Mouse (Mus musculus) lung, embryonic 16.5 days (tissue): ENCODE results near the gene Hist1h4f. TPM values are rescaled to one million over a fixed set of nuclear protein-coding genes. Genes with fewer than 3 reads are reported as not detected.
A peak's percentile ranks its signal among the peaks of the same experiment; 100 is the strongest.
"Not testable (repeated sequence)": the region's sequence is repeated elsewhere in the genome, so short reads cannot be mapped to it uniquely, and the experiment has no call there.

Source experiments
- ATAC-seq: fragments of 200-750 bp; cut with Nextera tagmentation; 2 replicates; pipeline ENCODE4 v1.8.0; 2017; ENCODE audit warnings: low read depth, mild to moderate bottlenecking, moderate library complexity
- H3K27ac ChIP-seq: fragments of 300-500 bp; sonication (generic); 2 replicates; pipeline ENCODE4 v1.5.1; 2014; ENCODE audit warnings: mild to moderate bottlenecking, control low read depth, low read length
- H3K27me3 ChIP-seq: fragments of 300-500 bp; sonication (generic); 2 replicates; pipeline ENCODE4 v1.6.1; 2014; ENCODE audit warnings: low read depth, low read length, mixed read lengths; ENCODE audit not compliant: control insufficient read depth, insufficient read depth
- H3K36me3 ChIP-seq: fragments of 300-500 bp; sonication (generic); 2 replicates; pipeline ENCODE4 v1.6.1; 2014; ENCODE audit warnings: low read length; ENCODE audit not compliant: control insufficient read depth, insufficient read depth
- H3K4me1 ChIP-seq: fragments of 300-500 bp; sonication (generic); replicated peaks from 2 replicates; pipeline ENCODE4 v1.6.1; 2014; ENCODE audit warnings: low read length, mixed read lengths; ENCODE audit not compliant: control insufficient read depth, insufficient read depth
- H3K4me2 ChIP-seq: fragments of 300-500 bp; sonication (generic); 2 replicates; pipeline ENCODE4 v1.6.1; 2014; ENCODE audit warnings: low read depth, low read length, control low read depth
- H3K4me3 ChIP-seq: fragments of 300-500 bp; sonication (generic); 2 replicates; pipeline ENCODE4 v1.5.1; 2014; ENCODE audit warnings: mild to moderate bottlenecking, low read length, control low read depth
- H3K9ac ChIP-seq: fragments of 300-500 bp; sonication (generic); 2 replicates; pipeline ENCODE4 v1.6.1; 2014; ENCODE audit warnings: low read length, control low read depth
- H3K9me3 ChIP-seq: fragments of 300-500 bp; sonication (generic); 2 replicates; pipeline ENCODE4 v1.6.1; 2016; ENCODE audit warnings: low read length; ENCODE audit not compliant: control insufficient read depth
- WGBS: fragments of 180-500 bp; shearing (Covaris S2); extraction: QIAGEN DNeasy Blood & Tissue Kit; methylation state at CpG from one replicate; pipeline ENCODE4 v1.1.7; 2014; 5-methylcytosine and 5-hydroxymethylcytosine counted together
- polyA plus RNA-seq: library from polyadenylated mRNA; unstranded; fragments of >200 nt; fragmentation: Nextera tagmentation; extraction: Ambion mirVana; gene quantifications from 2 replicates; pipeline ENCODE4 v1.2.1, GENCODE M21; 2015

Hist1h4f gene
- polyA plus RNA-seq, 1 experiment from 2014 or later = 0.78 TPM

GRCm38 (mm10) chr13:23586099-23586939, 34.9 kb upstream of the Hist1h4f start:
- no peaks in the 10 kb centered on the region for H3K9me3 ChIP-seq
- H3K4me1 ChIP-seq = peaks cover 21% of the 10 kb centered on the region
- ATAC-seq = no peak
- H3K27me3 ChIP-seq = no peaks in the 10 kb centered on the region
- H3K36me3 ChIP-seq = no peaks in the 10 kb centered on the region
- H3K9ac ChIP-seq = peak overlapping the region; percentile 69
- H3K4me3 ChIP-seq = peak overlapping the region; percentile 41
- peak overlapping the region; percentile 70 for H3K4me2 ChIP-seq
- 1% methylated on average over 22 of the region's 22 CpGs for WGBS
- peak overlapping the region; percentile 98 for H3K27ac ChIP-seq

GRCm38 (mm10) chr13:23585442-23586098, 34.1 kb upstream of the Hist1h4f start:
- Histone ChIP-seq H3K4me2 (peak overlapping the region; percentile 83), H3K27ac (peak overlapping the region; percentile 98), H3K4me1 (peaks cover 26% of the 10 kb centered on the region), H3K4me3 (peak overlapping the region; percentile 51), H3K9ac (peak overlapping the region; percentile 80)
- not testable (repeated sequence) for H3K9me3 ChIP-seq, H3K27me3 ChIP-seq, H3K36me3 ChIP-seq
- peak; percentile 87 for ATAC-seq
- 2% methylated on average over 29 of the region's 36 CpGs for WGBS

GRCm38 (mm10) chr13:23585029-23585441, 33.6 kb upstream of the Hist1h4f start:
- H3K9me3 ChIP-seq = no peaks in the 10 kb centered on the region
- 0 out of 2 replicates have a peak, but pooled peaks have one; percentile 6 for ATAC-seq
- under 1% methylated on average over 21 of the region's 21 CpGs for WGBS
- no peaks in the 10 kb centered on the region for H3K27me3 ChIP-seq
- peak overlapping the region; percentile 80 for H3K9ac ChIP-seq
- H3K4me1 ChIP-seq = peaks cover 26% of the 10 kb centered on the region
- no peaks in the 10 kb centered on the region for H3K36me3 ChIP-seq
- H3K4me3 ChIP-seq = peak overlapping the region; percentile 51
- H3K27ac ChIP-seq = peak overlapping the region; percentile 98
- peak overlapping the region; percentile 83 for H3K4me2 ChIP-seq

- Histone ChIP-seq H3K27me3 (no peaks in the 10 kb centered on the region), H3K36me3 (no peaks in the 10 kb centered on the region), H3K4me1 (peaks cover 26% of the 10 kb centered on the region), H3K9ac (peak overlapping the region; percentile 80), H3K4me3 (peak overlapping the region; percentile 51), H3K9me3 (no peaks in the 10 kb centered on the region), H3K4me2 (peak overlapping the region; percentile 83), H3K27ac (peak overlapping the region; percentile 98)
- no peak for ATAC-seq
Measured at GRCm38 (mm10) chr13:23584331-23584730, 32.9 kb upstream of the Hist1h4f start.

- Histone ChIP-seq H3K4me1 (peaks cover 26% of the 10 kb centered on the region), H3K27me3 (no peaks in the 10 kb centered on the region), H3K27ac (peak overlapping the region; percentile 94), H3K4me2 (no peak overlapping the region; the same call in 1 of the 2 replicates), H3K36me3 (no peaks in the 10 kb centered on the region), H3K9me3 (no peaks in the 10 kb centered on the region), H3K4me3 (no peak overlapping the region), H3K9ac (0 out of 2 replicates have a peak overlapping the region, but pooled peaks have one; percentile 26)
- ATAC-seq = no peak
Measured at GRCm38 (mm10) chr13:23583387-23584068, 32.1 kb upstream of the Hist1h4f start.

- 6% methylated on average over 6 of the region's 6 CpGs for WGBS
- ATAC-seq = no peak
- Histone ChIP-seq H3K27ac (peak overlapping the region; percentile 94), H3K9me3 (no peaks in the 10 kb centered on the region), H3K9ac (peak overlapping the region; percentile 77), H3K4me2 (peak overlapping the region; percentile 86), H3K36me3 (no peaks in the 10 kb centered on the region), H3K27me3 (no peaks in the 10 kb centered on the region), H3K4me1 (peaks cover 26% of the 10 kb centered on the region), H3K4me3 (peak overlapping the region; percentile 65)
Measured at GRCm38 (mm10) chr13:23582219-23583056, 31.0 kb upstream of the Hist1h4f start.

- Histone ChIP-seq H3K9ac (peak within 1 kb of the TSS; percentile 77), H3K27ac (peak within 1 kb of the TSS; percentile 94)
- WGBS = under 1% methylated on average over 41 of the region's 43 CpGs
Measured at GRCm38 (mm10) chr13:23581408-23582218, 30.2 kb upstream of the Hist1h4f start, which contains the start of gene Hist1h4d. Hist1h4d (plus strand) TSS chr13:23581598.

GRCm38 (mm10) chr13:23577835-23578234, 26.4 kb upstream of the Hist1h4f start:
- Histone ChIP-seq H3K4me3 (no peak overlapping the region), H3K9me3 (no peaks in the 10 kb centered on the region), H3K36me3 (no peaks in the 10 kb centered on the region), H3K9ac (no peak overlapping the region), H3K4me1 (peaks cover 17% of the 10 kb centered on the region), H3K27ac (no peak overlapping the region), H3K4me2 (no peak overlapping the region; the same call in 1 of the 2 replicates), H3K27me3 (no peaks in the 10 kb centered on the region)
- 79% methylated on average over 1 of the region's 1 CpGs for WGBS
- no peak for ATAC-seq

More at GRCm38 (mm10) chr13:23581408-23582218, 30.2 kb upstream of the Hist1h4f start, which contains the start of gene Hist1h4d:
- peak within 1 kb of the TSS; percentile 65 for H3K4me3 ChIP-seq
- no peaks in the 10 kb centered on the region for H3K36me3 ChIP-seq
- H3K4me2 ChIP-seq = peak within 1 kb of the TSS; percentile 86
- no peaks in the 10 kb centered on the region for H3K27me3 ChIP-seq
- peak; percentile 89 for ATAC-seq
- peaks cover 29% of the 10 kb centered on the region for H3K4me1 ChIP-seq
- no peaks in the 10 kb centered on the region for H3K9me3 ChIP-seq
